Mouse (Mus musculus): ENCODE results near the gene Ndufb4. TPM values are rescaled to one million over a fixed set of nuclear protein-coding genes. Genes with fewer than 3 reads are reported as not detected.

Gene Ndufb4
- polyA plus RNA-seq, 1 experiment from 2014 or later: 51.2 TPM

DNA sequence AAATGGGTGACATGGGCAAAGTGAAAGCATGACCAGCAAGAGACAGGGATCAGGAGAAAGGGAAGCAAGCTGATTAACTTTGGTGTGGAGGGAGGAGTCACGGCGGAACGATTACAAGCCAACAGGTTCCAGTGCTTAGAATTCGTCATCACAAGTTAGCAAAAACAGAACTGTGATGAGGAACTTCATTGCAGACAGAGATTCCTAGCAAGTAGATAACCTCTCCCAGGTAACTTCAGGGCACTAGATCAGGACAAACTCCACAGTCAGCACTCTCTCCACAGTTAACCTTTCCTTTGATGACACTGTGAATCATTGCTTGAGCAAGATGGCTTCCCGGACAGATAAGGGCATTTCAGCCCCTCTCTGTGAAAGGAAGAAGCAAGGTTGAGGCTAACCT lies 56.8 kb downstream of the Ndufb4 start:
- no peak overlapping the region for H3K4me2 ChIP-seq
- WGBS: 80% methylated on average over 5 of the region's 5 CpGs

More for the DNA sequence above, 56.8 kb downstream of the Ndufb4 start:
- H3K9me3 ChIP-seq: no peaks in the 10 kb centered on the region
- no peaks in the 10 kb centered on the region for H3K27me3 ChIP-seq
- no peak overlapping the region for H3K9ac ChIP-seq
- H3K4me1 ChIP-seq: no peaks in the 10 kb centered on the region
- H3K36me3 ChIP-seq: no peaks in the 10 kb centered on the region
- no peak overlapping the region for H3K4me3 ChIP-seq
- H3K27ac ChIP-seq: no peak overlapping the region
- no peak for ATAC-seq (ENCODE audit: insufficient number of reproducible peaks, low FRiP score, low TSS enrichment, low read depth)

Other genes starting within 250 kb of the Ndufb4 start
- gene Gtf2e1, start 114.7 kb downstream of the Ndufb4 start, polyA plus RNA-seq (2015; fragmentation: Nextera tagmentation; extraction: Ambion mirVana): 24.5 and 25.0 TPM in 2 replicates
- gene Rabl3, start 114.6 kb downstream of the Ndufb4 start, polyA plus RNA-seq (2015; fragmentation: Nextera tagmentation; extraction: Ambion mirVana): 22.7 and 22.8 TPM in 2 replicates
- 0.32 and 0.38 TPM in 2 replicates for gene Hgd, start 74.3 kb downstream of the Ndufb4 start, polyA plus RNA-seq (2015; fragmentation: Nextera tagmentation; extraction: Ambion mirVana)
- 835 and 854 TPM in 2 replicates for gene Fstl1, start 122.4 kb upstream of the Ndufb4 start, polyA plus RNA-seq (2015; fragmentation: Nextera tagmentation; extraction: Ambion mirVana)
- gene Gm36028, start 206.7 kb upstream of the Ndufb4 start, polyA plus RNA-seq (2015; fragmentation: Nextera tagmentation; extraction: Ambion mirVana): not detected in 2 replicates
- gene Lrrc58, start 213.9 kb upstream of the Ndufb4 start, polyA plus RNA-seq (2015; fragmentation: Nextera tagmentation; extraction: Ambion mirVana): 48.4 and 53.1 TPM in 2 replicates